Mouse (Mus musculus): ENCODE results near the gene Themis2.

- no peak for TF ChIP-seq CTCF (IDR thresholded peaks at IDR 0.05; ENCODE audit: extremely low read depth, insufficient read depth, insufficient read length, insufficient replicate concordance)
- TF ChIP-seq POLR2A (IDR thresholded peaks at IDR 0.05; ENCODE audit: low read depth, low read length), result no peak
These were observed 39.2 kb downstream of the Themis2 start, which contains the start of gene Smpdl3b for GRCm38 (mm10) chr4:132756974-132757373.
